Comparison of ENCODE assay signal across 14 mouse cellular contexts in the genomic region with DNA sequence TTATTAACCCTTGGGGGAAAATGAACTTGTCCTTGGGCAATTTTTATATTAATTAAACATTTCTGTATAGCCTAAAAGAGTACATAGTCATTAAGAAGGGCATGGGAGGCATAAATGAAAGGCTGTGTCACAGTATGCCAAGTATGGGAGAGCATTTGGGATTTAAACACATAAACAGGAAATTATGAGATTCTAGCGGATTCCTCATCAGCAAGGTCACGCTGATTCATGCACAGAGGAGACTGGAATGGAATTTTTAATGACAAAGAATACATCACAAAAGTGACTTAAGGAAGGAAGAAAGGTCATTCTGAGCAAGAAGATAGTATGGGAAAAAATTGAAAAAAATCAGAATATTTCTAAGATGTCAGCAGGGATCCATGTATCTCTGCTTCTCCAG.
"Had no signal": no experiment of that assay in that cellular context is flagged by ENCODE, and none has a peak within 500 bp of the region (broad histone marks: within the 10 kb centered on the region; RNA-seq: fewer than 3 reads in every experiment).

No protein-coding gene starts in this region.

- H3K27ac ChIP-seq: lung, embryonic 15.5 days; macrophage; midbrain, embryonic 13.5 days; midbrain, embryonic 15.5 days; neural tube, embryonic 12.5 days; stomach, embryonic 15.5 days; stomach, postnatal 0 days had no signal

- DNase-seq: lung, adult 2 months; lung, postnatal 14 days; lung, postnatal 36 days; right cerebral cortex, postnatal 14 days; thymus, adult 2 months; thymus, postnatal 25 days had no signal

- H3K4me1 ChIP-seq: midbrain, embryonic 13.5 days; midbrain, embryonic 15.5 days had no signal

- H3K9ac ChIP-seq: lung, embryonic 15.5 days; midbrain, embryonic 13.5 days; midbrain, embryonic 15.5 days; neural tube, embryonic 12.5 days; stomach, embryonic 15.5 days had no signal

- H3K27me3 ChIP-seq: lung, embryonic 15.5 days; midbrain, embryonic 13.5 days; midbrain, embryonic 15.5 days; neural tube, embryonic 12.5 days; stomach, embryonic 15.5 days had no signal

- H3K4me3 ChIP-seq: lung, embryonic 15.5 days; megakaryocyte, embryonic 14.5 days; midbrain, embryonic 13.5 days; midbrain, embryonic 15.5 days; neural tube, embryonic 12.5 days; stomach, embryonic 15.5 days had no signal

- H3K36me3 ChIP-seq: lung, embryonic 15.5 days; midbrain, embryonic 13.5 days; midbrain, embryonic 15.5 days; neural tube, embryonic 12.5 days; stomach, embryonic 15.5 days had no signal
